Mouse (Mus musculus) T-helper 17 cell (primary cell): ENCODE measurements around the gene Mb.

Experiments
- in situ Hi-C, 2 experiments: fragments of 300-600 bp; cut with MboI, MseI; formaldehyde crosslinking; loops; 1 replicate in 1 of 2; 2 replicates in 1 of 2; pipeline ENCODE4 v1.15.1; 2025; ENCODE audit warnings: high pct_unique_total_duplicates in 2 of 2

The Mb gene

DNA sequence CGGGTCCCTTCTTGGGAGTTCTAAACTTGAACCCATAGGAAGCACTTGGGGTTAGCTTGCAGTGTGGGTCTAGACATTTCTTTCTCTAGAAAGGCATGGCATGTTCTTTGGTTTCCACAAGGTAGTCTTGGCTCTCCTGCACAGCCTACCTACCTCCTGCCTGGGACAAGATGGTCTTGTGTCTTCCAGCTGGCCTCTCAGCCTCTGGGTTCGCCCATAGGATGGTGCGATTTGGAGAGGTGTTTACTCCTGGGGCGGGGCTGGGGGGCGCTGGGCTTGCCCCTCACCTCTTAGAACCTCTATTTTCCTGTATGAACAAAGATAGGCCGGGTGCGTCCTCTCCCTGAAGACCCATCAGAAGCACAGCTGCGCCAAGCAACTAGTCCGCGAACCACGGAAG lies 63.3 kb downstream of the Mb start:
- in situ Hi-C loops = no loop called here

GRCm38 (mm10) chr15:76982745-76983144 lies 67.7 kb downstream of the Mb start:
- in situ Hi-C loops = no loop called here

DNA sequence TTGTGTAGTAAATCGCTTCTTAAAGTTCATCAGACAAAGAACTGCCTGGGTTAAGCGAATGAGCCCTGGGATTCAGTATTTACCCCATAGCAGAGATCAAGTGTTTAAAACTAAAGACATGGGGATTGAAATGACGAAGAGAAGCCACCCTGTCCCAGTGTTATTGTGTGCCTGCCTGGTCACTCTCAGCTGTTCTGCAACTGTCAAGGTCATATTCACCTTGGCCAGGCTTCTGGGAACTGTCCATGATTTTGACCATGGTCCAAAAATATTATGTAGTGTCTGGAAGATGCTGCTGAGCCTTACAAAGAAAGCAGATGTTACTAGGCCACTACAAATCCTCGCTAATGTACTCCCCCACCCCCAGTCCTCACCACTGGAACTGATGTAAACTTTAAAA lies 70.7 kb downstream of the Mb start:
- in situ Hi-C loops = no loop called here

DNA sequence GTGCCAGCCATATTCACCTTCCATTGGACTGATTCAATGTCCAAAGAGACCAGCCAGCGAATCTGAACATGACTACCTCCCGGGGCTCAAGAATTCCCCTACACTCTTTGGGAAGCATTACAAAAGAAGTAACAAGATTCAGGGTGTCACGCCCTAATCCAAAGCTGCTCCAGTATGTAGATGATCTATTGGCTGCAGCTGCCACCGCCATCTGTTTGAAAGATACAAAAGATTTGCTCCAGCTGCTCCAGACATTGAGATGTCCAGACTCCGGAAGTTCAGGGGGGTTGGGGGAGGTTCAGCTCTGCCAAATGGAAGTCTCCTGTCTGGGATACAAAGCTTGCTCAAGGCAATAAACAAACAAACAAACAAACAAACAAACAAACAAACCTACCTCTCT lies 73.9 kb downstream of the Mb start:
- in situ Hi-C loops = no loop called here

- in situ Hi-C loops = no loop called here
Measured at GRCm38 (mm10) chr15:76973855-76974651, 76.4 kb downstream of the Mb start.

GRCm38 (mm10) chr15:76973272-76973854 lies 77.1 kb downstream of the Mb start:
- in situ Hi-C loops = no loop called here

GRCm38 (mm10) chr15:76972661-76973060 lies 77.8 kb downstream of the Mb start:
- in situ Hi-C loops = no loop called here
